Mouse (Mus musculus): Measurements from ENCODE around the gene Cir1.
A peak's percentile ranks its signal among the peaks of the same experiment; 100 is the strongest.

The Cir1 gene

GRCm38 (mm10) chr2:73312152-73313116 is at the start of gene Cir1, which contains the start of gene Scrn3:
Gene Cir1, minus strand, starts transcription at chr2:73312701.
Gene Scrn3, plus strand, starts transcription at chr2:73312601.
- DNase-seq: peak; percentile 91

- no peak for DNase-seq
Observed at GRCm38 (mm10) chr2:73360536-73360935, 48.0 kb upstream of the Cir1 start.

GRCm38 (mm10) chr2:73359941-73360340 is 47.4 kb upstream of the Cir1 start:
- no peak for DNase-seq

GRCm38 (mm10) chr2:73357004-73357403 is 44.5 kb upstream of the Cir1 start:
- DNase-seq: no peak

GRCm38 (mm10) chr2:73351927-73352374 is 39.5 kb upstream of the Cir1 start:
- peak; percentile 11 for DNase-seq

- no peak for DNase-seq
Observed at GRCm38 (mm10) chr2:73351496-73351895, 39.0 kb upstream of the Cir1 start.

- DNase-seq: no peak
Observed at GRCm38 (mm10) chr2:73348221-73348620, 35.7 kb upstream of the Cir1 start.

- no peak for DNase-seq
Observed at GRCm38 (mm10) chr2:73347766-73348165, 35.3 kb upstream of the Cir1 start.

- DNase-seq: no peak
Observed at GRCm38 (mm10) chr2:73347136-73347535, 34.6 kb upstream of the Cir1 start.

GRCm38 (mm10) chr2:73346345-73347086 is 34.0 kb upstream of the Cir1 start:
- no peak for DNase-seq

GRCm38 (mm10) chr2:73345204-73345603 is 32.7 kb upstream of the Cir1 start:
- DNase-seq: no peak

GRCm38 (mm10) chr2:73343701-73344100 is 31.2 kb upstream of the Cir1 start:
- no peak for DNase-seq

- DNase-seq: no peak
Observed at GRCm38 (mm10) chr2:73338415-73338814, 25.9 kb upstream of the Cir1 start.

- no peak for DNase-seq
Observed at GRCm38 (mm10) chr2:73335949-73336348, 23.4 kb upstream of the Cir1 start.

GRCm38 (mm10) chr2:73325871-73326270 is 13.4 kb upstream of the Cir1 start:
- peak; percentile 11 for DNase-seq

- DNase-seq: no peak
Observed at GRCm38 (mm10) chr2:73322991-73323390, 10.5 kb upstream of the Cir1 start.

- DNase-seq: no peak
Observed at GRCm38 (mm10) chr2:73319218-73319617, 6.7 kb upstream of the Cir1 start.

GRCm38 (mm10) chr2:73317426-73317825 is 4.9 kb upstream of the Cir1 start:
- DNase-seq: no peak

GRCm38 (mm10) chr2:73314311-73314710 is 1.8 kb upstream of the Cir1 start:
- DNase-seq: no peak

GRCm38 (mm10) chr2:73313117-73313501 is 608 bp upstream of the Cir1 start:
- DNase-seq: peak; percentile 63

- DNase-seq: no peak
Observed at GRCm38 (mm10) chr2:73306006-73306405, 6.5 kb downstream of the Cir1 start.

GRCm38 (mm10) chr2:73304506-73304905 is 8.0 kb downstream of the Cir1 start:
- no peak for DNase-seq

- DNase-seq: no peak
Observed at GRCm38 (mm10) chr2:73302722-73303121, 9.8 kb downstream of the Cir1 start.

- DNase-seq: no peak
Observed at GRCm38 (mm10) chr2:73301979-73302378, 10.5 kb downstream of the Cir1 start.
